Mouse (Mus musculus) retina, embryonic 14.5 days (tissue): ENCODE measurements at regions not wholly inside any gene's neighbourhood (a gene's known extent, or its start where the extent isn't known, plus 50 kb on each side); places are given as distances from the start of the nearest gene placed in this dataset.

Experiments
- DNase-seq: peaks from one replicate; pipeline ENCODE4 v3.0.0-alpha.2; 2015; ENCODE audit warnings: low spot score

GRCm38 (mm10) chrX:158236206-158236605 lies 193.1 kb upstream of the Cnksr2 start:
- DNase-seq: peak; percentile 2

- no peak for DNase-seq
Observed at GRCm38 (mm10) chrX:158209167-158209566, 166.1 kb upstream of the Cnksr2 start.

- DNase-seq: peak; percentile 1
Observed at GRCm38 (mm10) chrX:158195536-158195935, 152.4 kb upstream of the Cnksr2 start.

GRCm38 (mm10) chrX:158181486-158181885 lies 138.4 kb upstream of the Cnksr2 start:
- no peak for DNase-seq

- no peak for DNase-seq
Observed at GRCm38 (mm10) chrX:158180356-158180755, 137.3 kb upstream of the Cnksr2 start.

GRCm38 (mm10) chrX:158135870-158136557 lies 92.9 kb upstream of the Cnksr2 start:
- no peak for DNase-seq

GRCm38 (mm10) chrX:158133526-158133925 lies 90.4 kb upstream of the Cnksr2 start:
- DNase-seq: no peak
